Mouse (Mus musculus) c-Kit-positive CD71-negative TER-119-negative erythroid progenitor cells, embryonic 14.5 days (primary cell): ENCODE data around the gene Rin1.

ENCODE experiments used
- DNase-seq: peaks from one replicate; pipeline ENCODE4 v3.0.0-alpha.2; 2013; ENCODE audit warnings: low read depth

Gene Rin1

GRCm38 (mm10) chr19:5041588-5041987 lies 8.7 kb upstream of the Rin1 start:
- no peak for DNase-seq

GRCm38 (mm10) chr19:5045531-5045930 lies 4.8 kb upstream of the Rin1 start:
- DNase-seq = no peak

- DNase-seq = no peak
Observed at GRCm38 (mm10) chr19:5048138-5049056, 1.9 kb upstream of the Rin1 start.

- no peak for DNase-seq
Observed at GRCm38 (mm10) chr19:5049325-5049724, 956 bp upstream of the Rin1 start.

- DNase-seq = no peak
Observed at GRCm38 (mm10) chr19:5051031-5051430, 750 bp downstream of the Rin1 start.

GRCm38 (mm10) chr19:5051515-5051914 lies 1.2 kb downstream of the Rin1 start:
- no peak for DNase-seq

- no peak for DNase-seq
Observed at GRCm38 (mm10) chr19:5052166-5052822, 2.0 kb downstream of the Rin1 start.

GRCm38 (mm10) chr19:5052853-5053252 lies 2.6 kb downstream of the Rin1 start:
- no peak for DNase-seq

- DNase-seq = no peak
Observed at GRCm38 (mm10) chr19:5053909-5054308, 3.6 kb downstream of the Rin1 start.

GRCm38 (mm10) chr19:5056251-5056650 lies 6.0 kb downstream of the Rin1 start:
- no peak for DNase-seq

GRCm38 (mm10) chr19:5057876-5058775 lies 7.8 kb downstream of the Rin1 start:
- no peak for DNase-seq

- no peak for DNase-seq
Observed at GRCm38 (mm10) chr19:5058801-5059771, 8.8 kb downstream of the Rin1 start.

- no peak for DNase-seq
Observed at GRCm38 (mm10) chr19:5060365-5061330, 10.4 kb downstream of the Rin1 start.

GRCm38 (mm10) chr19:5062041-5062440 lies 11.8 kb downstream of the Rin1 start:
- no peak for DNase-seq

- no peak for DNase-seq
Observed at GRCm38 (mm10) chr19:5062446-5062845, 12.2 kb downstream of the Rin1 start.

- DNase-seq = no peak
Observed at GRCm38 (mm10) chr19:5065104-5065503, 14.8 kb downstream of the Rin1 start.

- DNase-seq = no peak
Observed at GRCm38 (mm10) chr19:5067040-5067799, 16.9 kb downstream of the Rin1 start.

- no peak for DNase-seq
Observed at GRCm38 (mm10) chr19:5067867-5068569, 17.7 kb downstream of the Rin1 start, which contains the start of gene Cd248. Gene Cd248 (plus strand): TSS chr19:5068078.
